Mouse (Mus musculus) stomach, postnatal 0 days (tissue): ENCODE data around the gene Qtrt2.

Source experiments
- CTCF ChIP-seq: IDR thresholded peaks from 2 replicates; pipeline ENCODE4 v1.5.1; 2016; ENCODE audit warnings: antibody characterized with exemption, low read depth, mild to moderate bottlenecking, moderate library complexity
- EP300 ChIP-seq: optimal IDR thresholded peaks from 2 replicates; pipeline ENCODE3; 2016; ENCODE audit warnings: antibody characterized with exemption

DNA sequence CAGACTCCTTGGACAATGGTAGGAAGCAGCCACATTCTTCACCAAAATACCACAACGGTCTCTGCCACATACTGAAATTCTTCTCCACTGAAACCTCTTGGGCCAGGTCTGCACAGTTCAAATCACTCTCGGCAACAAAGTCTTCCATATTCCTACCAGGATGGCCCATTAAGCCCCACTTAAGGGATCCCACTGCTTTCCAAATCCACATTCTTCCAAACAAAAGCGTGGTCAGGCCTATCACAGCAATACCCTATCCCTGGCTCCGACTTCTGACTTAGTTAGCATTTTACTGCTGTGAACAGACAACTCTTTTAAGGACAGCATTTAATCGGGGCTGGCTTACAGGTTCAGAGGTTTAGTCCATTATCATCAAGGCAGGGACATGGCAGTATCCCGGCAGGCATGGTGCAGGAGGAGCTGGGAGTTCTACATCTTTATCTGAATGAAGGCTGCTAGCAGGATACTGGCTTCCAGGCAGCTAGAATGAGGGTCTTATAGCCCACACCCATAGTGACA lies at the start of gene Qtrt2:
- TF ChIP-seq CTCF (no peak), EP300 (no peak)
